Mouse (Mus musculus): ENCODE results near the gene Pomt1.
A peak's percentile ranks its signal among the peaks of the same experiment; 100 is the strongest.

Gene Pomt1

DNA sequence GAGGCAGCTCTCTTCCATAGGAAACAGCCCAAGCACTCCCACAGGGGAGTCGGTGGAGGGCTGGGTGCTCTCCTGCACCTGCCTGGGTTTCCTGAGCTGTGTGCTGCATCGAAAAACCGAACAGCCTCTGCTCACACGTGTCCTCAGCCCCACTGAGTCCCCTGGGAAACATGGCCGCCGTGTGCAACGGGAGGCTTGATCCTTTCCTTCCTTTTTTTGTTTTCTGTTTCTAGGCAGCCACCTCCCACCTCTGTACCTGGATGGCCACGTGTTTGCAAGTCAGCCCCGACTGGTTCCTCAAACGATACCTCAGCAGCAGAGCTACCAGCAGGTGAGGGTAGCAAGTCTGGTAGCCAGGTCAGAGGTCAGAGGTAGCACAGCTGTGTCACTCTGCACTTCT lies 14.3 kb upstream of the Pomt1 start:
- DNase-seq = no peak

DNA sequence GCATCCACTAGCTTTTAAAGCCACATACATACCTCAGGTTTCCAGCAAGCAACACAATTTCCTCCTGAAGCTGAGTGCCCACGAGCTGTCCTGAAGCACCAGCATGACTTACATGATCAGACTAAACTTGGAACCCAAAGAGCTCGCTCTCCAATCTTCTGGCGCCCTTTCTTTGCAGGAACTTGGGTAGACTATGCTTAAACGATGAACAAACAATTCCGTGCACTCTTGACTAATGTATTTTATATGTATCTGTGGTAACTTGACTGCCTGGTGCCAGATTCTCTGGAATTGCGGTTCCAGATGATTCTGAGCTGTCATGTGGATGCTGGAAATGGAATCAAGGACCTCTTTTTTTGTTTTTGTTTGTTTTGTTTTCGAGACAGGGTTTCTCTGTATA lies 957 bp upstream of the Pomt1 start:
- DNase-seq = no peak

DNA sequence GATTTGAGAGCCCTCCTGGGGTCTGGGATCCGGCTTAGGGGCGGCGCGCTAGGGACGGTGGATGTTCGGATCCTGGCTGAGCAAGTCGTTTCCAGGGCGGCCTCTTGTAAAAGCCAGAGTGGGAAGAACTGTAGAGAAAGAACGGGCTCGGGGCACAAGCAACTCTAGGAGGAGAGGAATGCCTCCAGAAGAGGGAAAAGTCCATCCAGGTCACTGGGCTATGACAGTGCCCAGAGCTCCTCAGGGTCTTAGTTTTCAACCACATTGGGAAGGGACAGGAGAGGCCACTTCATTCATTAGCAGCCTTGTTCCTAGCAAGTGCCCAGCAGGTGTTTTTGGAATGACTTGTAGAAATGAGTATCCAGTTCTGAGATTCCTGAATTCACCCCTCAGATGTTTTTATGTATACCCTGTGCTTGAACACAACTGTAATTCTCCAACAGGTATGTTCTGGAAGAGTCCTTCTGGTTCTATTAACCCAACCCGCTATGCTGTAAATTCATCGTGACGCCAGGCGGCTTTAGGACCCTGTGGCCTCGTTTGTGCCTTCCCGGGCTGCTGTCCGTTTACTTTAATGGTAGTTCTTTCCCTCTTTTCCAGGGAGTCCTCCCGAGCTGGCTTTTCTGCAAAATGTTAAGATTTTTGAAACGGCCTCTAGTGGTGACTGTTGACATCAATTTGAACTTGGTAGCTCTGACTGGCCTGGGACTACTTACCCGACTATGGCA lies 534 bp downstream of the Pomt1 start:
- peak; percentile 63 to 71 for DNase-seq

DNA sequence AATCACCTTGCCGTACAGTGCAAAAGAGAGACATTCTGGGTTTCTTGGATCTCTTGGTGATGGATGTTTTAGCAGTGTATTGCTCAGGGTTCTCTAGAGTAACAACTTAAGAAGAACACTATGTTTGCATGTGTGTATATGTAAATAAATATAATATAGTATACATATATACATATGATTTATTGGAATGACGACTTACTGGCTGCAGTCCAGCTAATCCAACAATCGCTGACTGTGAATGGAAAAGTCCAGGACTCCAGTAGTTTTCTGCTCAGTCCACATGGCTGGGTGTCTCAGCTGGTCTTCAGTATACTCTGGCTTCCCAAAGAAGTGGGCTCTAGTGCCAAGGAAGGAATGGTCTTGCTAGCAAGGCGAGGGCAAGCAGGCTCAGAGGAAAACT lies 1.2 kb downstream of the Pomt1 start:
- no peak for DNase-seq

DNA sequence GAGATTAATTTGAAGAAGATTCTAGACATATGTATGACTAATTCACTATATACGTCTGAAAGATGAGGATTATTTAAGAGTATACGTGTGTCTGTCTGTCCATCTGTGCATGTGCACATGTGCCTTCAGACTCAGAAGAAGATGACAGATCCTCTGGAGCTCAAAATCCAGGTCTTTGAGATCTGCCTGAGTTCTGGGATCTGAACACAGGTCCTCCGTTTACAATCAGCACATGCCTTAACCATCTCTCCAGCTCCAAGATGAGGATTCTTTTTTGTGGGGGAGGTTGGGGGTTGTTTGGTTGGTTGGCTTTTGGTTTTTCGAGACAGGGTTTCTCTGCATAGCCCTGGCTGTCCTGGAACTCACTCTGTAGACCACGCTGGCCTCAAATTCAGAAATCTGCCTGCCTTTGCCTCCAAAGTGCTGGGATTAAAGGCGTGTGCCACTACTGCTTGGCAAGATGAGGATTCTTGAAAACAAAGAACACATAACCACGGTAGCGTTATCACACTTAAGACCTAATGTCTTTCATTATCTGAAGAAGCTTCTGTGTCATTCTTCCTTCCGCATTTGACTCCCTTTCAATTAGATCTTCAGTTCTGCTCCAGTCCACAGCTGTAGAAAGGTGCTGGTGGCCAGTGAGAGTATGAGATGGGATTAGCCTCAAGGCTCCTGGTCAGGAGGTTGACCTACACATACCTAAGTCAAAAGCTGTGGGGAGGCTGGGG lies 2.5 kb downstream of the Pomt1 start:
- DNase-seq = no peak

DNA sequence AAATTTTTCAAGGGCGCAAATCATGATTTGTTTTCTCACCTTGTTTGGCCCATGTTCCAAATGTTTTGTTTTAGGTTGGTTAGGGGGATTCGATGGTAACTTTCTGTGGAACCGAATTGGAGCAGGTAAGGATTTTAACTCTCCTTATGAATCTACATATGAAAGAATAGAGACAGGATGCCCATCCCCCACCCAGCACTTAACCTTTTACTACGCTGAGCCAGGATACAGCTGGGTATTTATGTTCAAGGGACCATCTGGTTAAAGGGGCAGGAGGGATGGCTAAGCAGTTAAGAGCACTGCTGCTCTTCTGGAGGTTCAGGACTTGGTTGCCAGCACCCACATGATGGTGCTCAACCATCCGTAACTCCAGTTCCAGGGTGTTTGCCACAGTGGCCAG lies 4.2 kb downstream of the Pomt1 start:
- DNase-seq = no peak

DNA sequence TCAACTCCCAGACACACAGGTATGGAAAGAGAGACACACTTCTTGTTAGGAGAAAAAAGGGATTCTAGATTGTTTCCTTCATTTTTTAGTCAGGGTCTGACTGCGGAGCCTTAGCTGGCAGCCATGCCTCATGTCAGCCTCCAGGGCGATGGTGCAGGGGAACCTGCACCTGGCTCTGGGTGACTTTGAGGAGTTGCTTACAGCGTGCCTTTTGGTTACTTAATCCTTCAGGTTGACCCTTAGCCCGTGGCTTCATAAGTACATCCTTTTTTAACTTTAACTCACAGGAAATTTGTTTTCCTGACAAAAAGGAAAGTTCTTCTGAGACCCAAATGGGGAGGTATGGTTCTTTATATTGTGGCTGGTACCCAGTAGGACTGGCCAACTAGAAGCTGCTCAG lies 6.6 kb downstream of the Pomt1 start:
- DNase-seq = no peak

DNA sequence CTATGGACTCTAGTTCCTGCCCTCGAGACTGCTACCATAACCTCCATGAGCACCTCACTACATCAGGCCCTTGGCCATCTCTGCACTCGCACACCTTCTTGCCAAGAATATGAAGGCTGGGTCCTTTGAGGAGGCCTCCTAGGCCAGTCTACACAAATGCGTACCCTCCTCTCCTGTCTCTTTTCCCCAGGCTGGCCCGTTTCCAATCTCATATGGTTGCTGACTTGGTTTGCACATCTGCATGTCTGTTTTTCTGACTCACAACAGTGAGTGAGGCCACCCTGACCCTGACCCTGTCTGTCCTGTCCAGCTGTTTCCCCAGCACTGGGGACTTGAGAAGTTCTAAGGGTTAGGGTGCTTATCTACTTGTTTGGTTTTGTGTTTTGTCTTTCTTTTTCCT lies 10.4 kb downstream of the Pomt1 start:
- DNase-seq = no peak

DNA sequence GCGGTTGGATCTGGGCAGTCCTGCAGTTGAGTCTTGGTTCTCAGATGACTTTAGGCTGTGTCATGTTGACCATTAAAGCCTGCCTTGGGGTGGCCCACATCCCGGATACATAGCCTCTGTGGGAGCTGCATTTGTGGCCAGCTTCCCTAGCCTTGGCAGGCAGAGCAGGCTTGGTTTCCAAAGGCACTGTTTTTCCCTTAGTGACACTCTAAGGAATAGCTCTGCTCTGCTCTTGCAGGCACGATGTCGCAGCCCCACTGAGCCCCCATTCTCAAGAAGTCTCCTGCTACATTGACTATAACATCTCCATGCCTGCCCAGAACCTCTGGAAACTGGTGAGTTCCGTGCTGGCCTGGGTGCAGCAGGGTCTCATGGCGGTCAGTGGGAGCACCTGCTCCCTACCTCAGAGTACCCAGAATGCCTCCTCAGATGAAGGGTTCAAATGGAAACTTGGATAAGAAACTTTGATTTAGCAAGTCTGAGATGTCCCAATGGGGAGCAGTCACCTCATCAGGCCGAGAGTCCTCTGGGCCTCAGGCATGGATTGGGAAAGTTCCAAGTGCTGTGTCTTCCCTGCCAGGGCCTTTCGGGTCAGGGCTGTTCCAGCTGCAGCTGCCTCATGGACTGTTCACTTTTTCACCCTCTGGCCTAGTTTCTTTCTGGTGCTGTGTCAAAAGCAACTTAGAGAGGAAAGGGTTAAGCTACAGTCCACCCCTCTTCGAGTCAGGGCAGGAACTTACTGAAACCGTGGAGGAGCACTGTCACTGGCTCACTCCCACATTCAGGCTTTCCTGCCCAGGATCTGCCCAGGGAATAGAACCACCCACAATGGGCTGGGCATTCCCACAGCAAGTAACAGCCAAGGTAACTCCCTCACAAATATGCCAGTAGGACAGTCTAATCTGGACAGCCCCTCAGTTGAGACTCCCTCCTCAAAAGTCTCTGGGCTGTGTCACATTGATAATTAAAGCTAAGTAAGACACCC lies 12.3 kb downstream of the Pomt1 start:
- no peak for DNase-seq

DNA sequence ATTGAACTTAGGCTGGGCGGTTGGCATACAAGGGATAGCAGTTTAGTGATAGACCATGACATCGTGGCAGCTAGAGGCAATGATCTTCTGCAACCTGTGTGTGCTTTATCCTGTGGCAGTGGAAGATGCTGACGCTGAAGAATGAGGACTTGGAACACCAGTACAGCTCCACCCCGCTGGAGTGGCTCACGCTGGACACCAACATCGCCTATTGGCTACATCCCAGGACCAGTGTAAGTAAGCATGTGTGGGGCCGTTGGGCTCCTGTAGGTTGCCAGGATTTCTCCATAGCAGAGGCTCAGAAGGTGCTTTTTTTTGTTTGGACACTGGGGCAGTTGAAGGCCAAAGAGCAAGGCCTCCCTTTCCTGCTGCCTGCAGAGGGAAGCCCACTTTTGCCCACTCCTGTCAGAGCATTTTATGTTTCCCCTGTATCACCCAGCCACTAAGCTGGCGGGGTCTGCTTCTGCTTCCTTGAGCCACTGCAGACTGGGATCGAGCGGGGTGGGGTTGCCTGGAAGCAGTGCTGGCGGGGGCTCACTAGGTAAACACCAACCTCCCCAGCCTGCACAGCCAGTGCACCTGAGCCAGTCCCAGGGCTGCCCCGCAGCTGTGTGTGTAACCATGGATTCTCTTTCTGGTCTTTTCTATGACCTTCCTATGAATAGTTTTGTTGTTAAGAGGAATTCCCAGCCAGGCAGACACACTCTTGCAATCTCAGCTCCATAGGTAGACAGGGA lies 15.6 kb downstream of the Pomt1 start:
- DNase-seq = no peak

DNA sequence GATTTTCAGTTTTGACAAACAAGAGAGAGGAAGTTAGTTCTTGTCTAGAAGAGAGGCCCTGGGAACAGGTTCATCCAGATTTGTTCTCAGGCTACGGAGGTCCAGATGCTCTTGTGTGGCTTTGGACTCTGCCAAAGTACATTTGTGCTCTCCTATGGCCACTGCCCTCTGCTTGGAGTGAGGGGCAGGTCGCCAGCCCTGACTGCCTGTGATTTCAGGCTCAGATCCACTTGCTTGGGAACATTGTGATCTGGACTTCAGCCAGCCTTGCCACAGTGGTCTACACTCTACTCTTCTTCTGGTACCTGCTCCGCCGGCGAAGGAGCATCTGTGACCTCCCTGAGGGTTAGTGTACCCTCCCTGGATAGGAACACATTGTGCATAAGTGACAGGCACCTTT lies 16.3 kb downstream of the Pomt1 start:
- DNase-seq = no peak

DNA sequence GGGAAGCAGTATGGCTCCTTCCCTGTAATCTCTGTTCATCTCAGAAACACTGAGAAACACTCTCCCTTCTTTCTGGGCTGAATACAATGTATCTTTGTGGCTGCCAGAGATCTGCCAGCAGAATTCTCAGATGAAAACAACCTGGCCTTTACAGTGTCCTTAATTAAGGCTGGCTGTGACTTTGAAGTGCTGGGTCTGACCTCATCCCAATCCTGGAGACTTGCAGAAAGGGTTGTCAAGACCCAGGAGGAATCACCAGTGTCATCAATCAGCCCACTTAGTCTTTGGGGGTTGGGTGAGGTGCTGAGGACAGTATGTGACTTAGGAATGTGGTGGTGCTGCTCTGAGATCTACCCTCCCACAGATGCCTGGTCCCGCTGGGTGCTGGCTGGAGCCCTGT lies 17.0 kb downstream of the Pomt1 start:
- DNase-seq = no peak

DNA sequence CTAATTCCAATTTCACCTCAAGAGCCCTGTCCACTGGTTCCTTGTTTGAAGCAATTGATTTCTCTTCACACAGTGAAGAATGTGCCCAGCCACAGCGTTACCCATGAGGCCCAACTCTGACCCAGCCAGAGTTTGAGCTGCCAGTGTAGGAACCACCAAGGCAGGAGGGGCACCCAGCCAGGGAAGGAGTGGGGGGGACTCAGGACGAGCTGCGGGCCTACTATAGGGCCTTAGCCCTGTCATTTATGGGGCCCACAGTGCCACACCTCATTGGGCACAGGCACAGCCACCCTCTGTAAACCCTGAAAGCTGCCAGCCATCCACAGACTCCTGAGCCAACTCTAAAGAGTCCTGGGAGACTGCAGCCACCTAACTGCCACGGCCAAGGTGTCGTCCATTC lies 18.2 kb downstream of the Pomt1 start:
- no peak for DNase-seq

DNA sequence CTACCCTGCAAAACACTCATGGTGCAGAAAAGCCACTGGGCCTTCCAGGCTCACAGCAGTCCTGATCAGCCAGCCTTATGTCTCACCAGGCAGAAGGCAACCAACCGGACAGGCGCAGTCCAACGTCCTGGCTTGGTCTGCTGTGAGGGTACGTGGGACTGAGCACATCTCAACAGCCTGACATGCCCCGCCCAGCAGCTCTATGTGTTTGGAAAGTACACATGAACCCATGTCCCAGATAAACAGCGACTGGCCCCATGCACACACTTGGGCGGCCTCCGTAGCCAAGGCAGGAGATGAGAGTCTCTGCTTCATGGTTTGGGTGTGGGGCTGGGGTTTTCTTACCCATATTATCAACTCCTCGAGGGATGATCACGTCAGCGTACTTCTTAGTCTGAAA lies 19.9 kb downstream of the Pomt1 start:
- no peak for DNase-seq

DNA sequence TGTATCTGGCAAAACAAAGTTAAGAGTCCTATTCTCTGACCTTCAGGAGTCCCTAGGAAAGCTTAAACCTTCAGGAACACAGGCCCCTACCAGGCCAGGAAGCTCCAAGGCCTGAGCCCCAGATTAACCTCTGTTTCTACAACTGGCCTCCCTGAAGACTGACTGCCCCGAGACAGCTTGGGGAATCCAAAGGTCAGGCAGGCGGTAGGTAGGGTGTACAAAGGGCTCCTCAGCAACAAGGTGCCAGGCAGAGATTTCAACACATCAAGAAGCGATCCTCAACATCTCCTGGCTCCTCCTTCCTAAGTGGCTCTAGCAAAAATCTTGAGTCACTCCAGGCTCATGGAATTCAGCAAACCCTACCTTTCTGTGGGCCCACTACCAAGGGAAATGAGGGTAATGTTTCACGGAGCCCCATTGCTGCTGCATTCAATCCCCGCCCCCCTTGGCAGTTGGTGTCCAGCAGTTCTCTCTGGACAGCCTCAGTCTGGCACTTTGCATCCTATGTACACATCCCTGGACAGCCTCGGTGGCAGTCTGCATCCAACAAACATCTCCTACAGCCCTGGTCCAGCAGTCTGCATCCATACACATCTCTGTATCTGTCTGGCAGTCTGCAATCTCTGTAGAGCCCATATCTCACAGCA lies 22.6 kb downstream of the Pomt1 start:
- no peak for DNase-seq

DNA sequence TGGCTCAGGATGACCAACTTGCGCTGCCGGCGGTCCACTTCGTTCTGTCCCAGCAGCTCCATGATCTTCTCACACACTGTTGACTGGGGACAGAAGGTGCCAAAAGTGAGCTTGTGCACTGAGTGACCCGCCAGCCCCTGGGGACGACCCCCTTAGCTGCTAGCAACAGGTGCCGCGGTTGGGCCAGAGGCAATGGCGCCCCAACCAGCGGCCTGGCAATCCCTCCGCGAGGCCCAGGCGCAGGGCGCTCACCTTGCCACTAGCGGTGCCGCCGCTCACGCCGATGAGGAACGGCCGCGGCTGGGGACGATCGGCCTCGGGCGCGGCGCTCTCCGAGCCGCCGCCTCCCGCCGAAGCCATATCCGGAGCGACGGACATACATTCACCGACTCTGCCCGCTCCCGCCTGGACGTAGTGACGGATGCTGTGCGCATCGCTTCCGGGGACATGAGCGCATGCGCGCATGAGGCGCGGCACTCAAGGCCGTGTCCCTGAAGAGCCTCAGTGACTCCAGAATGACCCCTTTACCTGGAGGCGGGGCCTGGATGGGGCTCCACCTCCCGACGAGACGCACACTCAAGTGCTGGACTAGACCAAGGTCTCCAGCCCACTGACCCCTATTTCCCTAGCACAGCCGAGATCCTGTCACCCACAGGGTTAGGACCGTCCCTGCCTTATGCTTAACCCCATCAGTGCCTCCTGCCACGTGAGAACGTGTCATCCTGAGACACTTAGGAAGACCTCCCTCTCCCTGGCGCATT lies 23.4 kb downstream of the Pomt1 start, which contains the start of gene Uck1:
Gene Uck1, minus strand, starts transcription at position 503 of the 761 bp plus-strand sequence.
- peak; percentile 90 to 92 for DNase-seq

DNA sequence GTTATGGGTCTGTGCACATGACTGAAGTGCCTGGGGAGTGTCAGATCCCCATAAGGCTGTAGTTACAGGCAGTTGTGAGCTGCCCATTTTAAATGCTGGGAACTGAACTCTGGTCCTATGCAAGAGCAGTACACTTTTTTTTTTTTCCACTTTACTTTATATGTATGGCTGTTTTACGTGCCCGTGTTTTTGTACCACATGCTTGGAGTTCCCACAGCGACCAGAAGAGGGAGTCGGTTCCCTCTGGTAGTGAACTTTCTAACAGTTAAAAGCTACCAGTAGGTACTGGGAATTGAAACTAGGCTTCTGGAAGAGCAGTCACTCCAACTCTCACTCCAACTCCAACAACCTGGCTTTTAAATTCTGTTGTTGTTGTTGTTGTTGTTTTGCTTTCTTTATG lies 24.2 kb downstream of the Pomt1 start:
- DNase-seq = peak; percentile 51 to 59

DNA sequence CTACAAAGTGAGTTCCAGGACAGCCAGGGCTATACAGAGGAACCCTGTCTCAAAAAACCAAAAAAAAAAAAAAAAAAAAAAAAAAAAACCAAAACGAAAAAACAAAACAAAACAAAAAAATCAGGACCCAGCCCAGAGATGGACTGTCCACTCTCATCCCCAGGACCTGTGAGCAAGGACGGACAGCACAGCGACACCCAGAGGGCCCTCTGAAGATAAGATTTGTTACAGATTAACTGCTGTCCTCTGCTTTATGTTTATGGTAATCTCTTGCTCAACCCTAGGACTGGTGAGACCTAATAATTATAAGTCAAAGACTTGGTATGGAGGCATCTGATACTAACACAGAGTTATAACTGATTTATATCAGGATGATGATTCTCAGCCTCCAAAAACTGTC lies 39.4 kb downstream of the Pomt1 start:
- DNase-seq = no peak

DNA sequence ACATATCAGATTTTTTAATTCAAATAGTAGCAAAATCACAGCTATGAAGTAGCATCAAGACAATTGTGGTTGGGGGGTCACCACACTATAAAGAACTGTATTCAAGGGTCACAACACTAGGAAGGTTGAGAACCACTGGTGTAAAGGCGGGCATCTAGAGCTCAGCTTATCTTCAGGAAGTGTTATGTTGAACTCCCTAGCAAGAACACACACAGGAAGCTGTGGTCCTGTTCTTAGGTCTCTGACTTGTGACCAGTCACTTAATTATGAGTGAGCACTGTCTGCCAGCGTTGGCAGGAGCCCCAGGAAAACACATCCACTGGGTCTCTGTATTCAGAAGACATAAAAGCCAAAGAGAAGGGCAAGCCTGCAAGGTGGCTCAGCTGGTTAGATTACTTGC lies 45.9 kb downstream of the Pomt1 start:
- DNase-seq = no peak

DNA sequence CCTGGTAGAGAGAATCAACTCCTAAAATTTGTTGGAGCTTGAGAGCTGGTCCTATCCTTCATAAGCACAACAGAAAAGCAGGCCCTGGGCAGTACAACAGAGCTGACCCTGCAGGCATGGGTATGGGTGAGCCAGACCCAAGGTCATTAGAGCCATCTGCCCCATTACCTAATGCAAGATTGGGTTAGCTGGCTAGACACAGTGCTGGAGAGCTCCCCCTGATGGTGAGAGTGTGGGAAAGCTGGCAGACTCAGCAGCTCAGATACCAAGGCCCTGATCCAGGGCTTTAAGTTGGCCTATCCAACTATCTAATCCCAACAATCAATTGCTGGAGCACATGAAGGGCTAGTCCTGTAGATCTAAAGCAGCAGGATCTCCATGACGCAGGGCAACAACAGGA lies 46.3 kb downstream of the Pomt1 start:
- DNase-seq = peak; percentile 52 to 56

DNA sequence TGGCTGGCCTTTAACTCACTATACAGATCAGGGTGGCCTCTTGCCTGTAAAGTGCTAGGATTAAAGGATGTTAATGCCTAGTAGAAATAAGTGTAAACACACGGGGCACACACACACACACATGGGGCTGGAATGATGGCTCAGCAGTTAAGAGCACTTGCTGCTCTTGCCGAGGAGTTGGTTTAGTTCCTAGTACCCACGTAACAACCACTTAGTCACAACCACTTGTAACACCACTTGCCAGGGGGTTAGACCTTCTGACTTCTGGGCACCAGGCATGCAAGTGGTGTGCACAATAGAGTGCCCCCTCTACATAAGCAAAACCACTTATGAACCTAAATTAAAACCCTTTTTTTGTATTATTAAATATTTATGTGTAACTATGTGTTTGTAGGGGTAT lies 47.6 kb downstream of the Pomt1 start:
- no peak for DNase-seq
